Mouse (Mus musculus) heart, postnatal 0 days (tissue): ENCODE results near the gene Tnfsf8.

ENCODE experiments used
- CTCF ChIP-seq: IDR thresholded peaks from 2 replicates; pipeline ENCODE4 v1.5.1; 2016; ENCODE audit warnings: antibody characterized with exemption, control low read depth, low read depth
- EP300 ChIP-seq: IDR thresholded peaks from 2 replicates; pipeline ENCODE4 v1.6.1; 2016; ENCODE audit warnings: antibody characterized with exemption, low read depth

DNA sequence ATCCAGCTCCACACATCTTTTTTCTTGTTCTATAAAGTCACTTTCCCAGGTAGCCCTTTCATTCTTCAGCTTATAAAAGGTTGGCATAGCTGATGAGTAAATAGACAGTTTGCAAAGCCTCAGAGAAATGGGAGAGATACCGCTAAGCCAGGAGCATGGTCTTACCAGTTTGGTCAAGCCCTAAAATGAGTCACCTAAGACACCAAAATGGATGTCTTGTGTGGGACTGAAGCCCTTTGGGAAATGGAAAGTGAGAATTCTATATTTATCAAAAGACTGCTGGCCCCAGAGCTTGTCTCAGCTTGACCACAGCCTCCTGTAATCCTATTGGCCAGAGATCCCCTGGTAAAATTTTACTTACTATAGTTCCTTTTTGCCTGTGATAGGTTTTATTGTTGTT lies 9.5 kb upstream of the Tnfsf8 start:
- no peak for TF ChIP-seq CTCF
- no peak for TF ChIP-seq EP300
